Mouse (Mus musculus): ENCODE measurements at regions not wholly inside any gene's neighbourhood (a gene's known extent, or its start where the extent isn't known, plus 50 kb on each side); places are given as distances from the start of the nearest gene placed in this dataset.

GRCm38 (mm10) chr13:28756915-28757765, 196.4 kb downstream of the Sox4 start:
- DNase-seq (ENCODE audit: low spot score in 2 of 2): peak; percentile 43 to 50

- DNase-seq (ENCODE audit: low spot score in 2 of 2): no peak
These were observed 199.3 kb downstream of the Sox4 start for GRCm38 (mm10) chr13:28754207-28754606.

- DNase-seq (ENCODE audit: low spot score in 2 of 2): no peak
These were observed 202.4 kb downstream of the Sox4 start for GRCm38 (mm10) chr13:28750949-28751692.

DNA sequence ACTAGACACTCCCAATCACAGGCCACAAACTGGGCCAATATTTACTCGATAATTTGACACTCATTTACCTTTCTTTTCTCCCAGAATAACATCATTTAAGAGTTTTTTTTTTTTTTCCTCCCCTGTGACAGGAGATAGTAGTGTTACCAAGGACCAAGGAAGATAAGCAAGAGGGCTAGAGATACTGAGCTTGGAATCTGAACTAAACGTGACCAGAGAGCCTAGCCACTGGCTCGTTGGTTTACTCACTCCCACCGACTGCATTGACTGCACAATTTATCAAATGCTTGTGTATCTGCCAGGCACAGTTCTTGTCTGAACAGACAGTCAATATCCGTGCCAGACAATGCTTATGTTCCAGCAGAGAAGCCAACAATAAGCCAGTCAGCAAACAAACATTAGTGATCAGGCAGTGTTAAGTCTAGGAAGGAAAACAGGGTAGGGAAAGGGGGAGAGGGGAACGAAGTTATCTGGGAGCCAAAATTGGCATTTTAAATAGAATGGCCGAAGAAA, 213.3 kb downstream of the Sox4 start:
- DNase-seq (ENCODE audit: low spot score in 2 of 2): no peak

- DNase-seq (ENCODE audit: low spot score in 2 of 2): no peak
These were observed 215.1 kb downstream of the Sox4 start for GRCm38 (mm10) chr13:28738160-28739100.

DNA sequence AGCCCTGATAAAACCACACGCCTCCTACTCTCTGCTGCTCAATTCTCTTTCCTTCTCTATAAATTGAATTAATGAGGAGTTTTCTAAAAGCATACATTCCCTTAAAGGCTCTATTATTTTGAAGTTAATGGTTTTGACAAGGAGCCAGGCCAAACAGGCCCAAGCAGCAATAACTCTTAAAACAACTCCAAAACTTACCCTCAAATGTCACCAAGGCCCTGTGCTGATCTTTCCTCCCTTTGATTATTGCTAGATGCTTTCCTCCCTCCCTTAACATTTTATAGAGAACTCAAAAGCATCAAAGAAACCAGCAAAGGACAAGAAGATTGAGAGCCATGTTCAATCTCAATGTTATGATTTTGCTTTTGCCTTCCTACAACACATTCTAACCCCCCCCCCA, 221.0 kb downstream of the Sox4 start:
- DNase-seq (ENCODE audit: low spot score in 2 of 2): no peak

- DNase-seq (ENCODE audit: low spot score in 2 of 2): no peak
These were observed 221.5 kb downstream of the Sox4 start for GRCm38 (mm10) chr13:28732036-28732435.

DNA sequence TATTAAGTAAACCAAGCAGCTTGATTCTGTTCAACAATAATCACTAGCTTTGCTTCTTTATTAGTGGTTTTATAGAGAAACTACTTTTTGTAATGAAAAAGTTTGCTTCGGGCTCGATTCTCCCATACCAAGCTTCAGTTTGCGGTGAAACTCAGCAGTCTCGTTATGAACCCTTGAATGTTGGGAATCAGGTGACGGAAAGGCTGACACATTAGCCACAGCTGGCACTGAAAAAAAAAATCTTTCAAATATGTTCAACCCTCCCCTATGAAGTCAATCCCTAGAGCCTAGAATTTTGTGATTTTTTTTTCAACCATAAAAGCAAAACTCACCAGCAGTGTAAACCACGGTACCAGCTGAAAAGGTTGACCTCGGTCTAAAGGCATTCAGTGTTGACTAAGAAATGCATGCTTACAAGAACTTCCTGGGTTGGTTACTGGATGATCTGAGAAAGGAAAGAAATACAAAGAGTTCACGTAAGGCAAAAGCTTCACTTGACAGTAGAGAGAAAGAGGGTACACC, 223.4 kb downstream of the Sox4 start:
- DNase-seq (ENCODE audit: low spot score in 2 of 2): no peak

DNA sequence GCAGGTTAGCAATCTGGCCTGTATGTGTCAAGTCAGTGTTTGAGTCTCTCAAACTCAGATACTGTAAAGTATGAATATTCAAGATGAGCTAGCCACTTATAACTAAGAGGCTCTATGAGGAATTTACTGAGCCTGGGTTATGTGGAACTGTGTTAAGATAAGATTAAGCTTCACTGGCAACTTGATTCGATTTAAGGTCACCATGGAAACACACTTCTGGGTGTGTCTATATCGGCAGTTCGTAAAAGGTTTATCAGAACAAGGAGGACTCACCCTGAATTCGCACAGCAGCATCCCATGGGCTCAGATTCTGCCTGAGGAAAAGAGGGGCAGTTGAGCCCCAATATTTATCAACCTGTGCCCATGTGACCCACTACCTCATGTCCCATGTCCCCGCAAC, 224.7 kb downstream of the Sox4 start:
- DNase-seq (ENCODE audit: low spot score in 2 of 2): no peak

DNA sequence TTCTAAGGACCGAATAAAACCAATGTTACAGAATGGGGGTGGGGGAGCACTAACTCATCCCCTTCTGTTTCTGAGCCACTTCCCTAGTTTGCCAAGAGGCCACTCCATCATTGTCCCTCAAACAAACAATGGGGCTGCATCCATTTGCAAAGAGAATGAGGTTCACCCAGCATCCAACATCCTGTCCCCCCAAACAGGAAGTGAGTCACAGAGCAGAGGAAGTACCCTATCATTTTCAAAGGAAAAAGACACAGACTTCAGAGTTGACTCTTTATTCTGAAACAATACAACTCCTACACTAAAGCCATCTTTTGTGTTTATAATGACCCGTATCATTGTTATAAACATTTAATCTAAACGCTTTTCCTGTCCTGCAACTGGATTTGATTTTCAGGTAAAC, 229.2 kb downstream of the Sox4 start:
- DNase-seq (ENCODE audit: low spot score in 2 of 2): no peak

- DNase-seq (ENCODE audit: low spot score in 2 of 2): no peak
These were observed 231.4 kb downstream of the Sox4 start for GRCm38 (mm10) chr13:28722074-28722473.

- no peak for DNase-seq (ENCODE audit: low spot score in 2 of 2)
These were observed 231.9 kb downstream of the Sox4 start for GRCm38 (mm10) chr13:28721548-28721981.

- no peak for DNase-seq (ENCODE audit: low spot score in 2 of 2)
These were observed 232.8 kb downstream of the Sox4 start for GRCm38 (mm10) chr13:28720639-28721239.

- DNase-seq (ENCODE audit: low spot score in 2 of 2): peak; percentile 62 to 65
These were observed 233.3 kb downstream of the Sox4 start for GRCm38 (mm10) chr13:28720169-28720568.

DNA sequence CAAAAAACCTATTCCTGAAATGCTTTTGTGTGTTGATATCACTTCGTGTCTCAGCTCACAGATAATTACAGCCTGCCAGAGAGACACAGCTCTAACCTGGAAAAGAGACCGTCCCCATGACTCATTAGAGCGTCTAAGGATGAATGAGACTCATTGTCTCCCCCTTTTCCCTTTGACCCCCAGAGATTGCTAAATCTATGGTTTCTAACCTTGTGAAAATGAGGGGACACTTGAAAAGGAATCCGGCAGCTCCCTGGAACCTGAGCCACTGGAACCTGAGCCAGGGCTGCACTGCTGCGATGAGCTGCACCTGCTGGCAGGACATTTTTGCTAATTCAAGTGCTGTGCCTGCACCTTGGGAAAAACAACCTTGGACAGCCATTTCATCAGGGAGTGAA, 234.6 kb downstream of the Sox4 start:
- no peak for DNase-seq (ENCODE audit: low spot score in 2 of 2)

- DNase-seq (ENCODE audit: low spot score in 2 of 2): peak in 1 of 2 experiments; percentile 25
These were observed 235.2 kb downstream of the Sox4 start for GRCm38 (mm10) chr13:28718169-28718867.

GRCm38 (mm10) chr13:28717404-28717803, 236.1 kb downstream of the Sox4 start:
- DNase-seq (ENCODE audit: low spot score in 2 of 2): no peak

DNA sequence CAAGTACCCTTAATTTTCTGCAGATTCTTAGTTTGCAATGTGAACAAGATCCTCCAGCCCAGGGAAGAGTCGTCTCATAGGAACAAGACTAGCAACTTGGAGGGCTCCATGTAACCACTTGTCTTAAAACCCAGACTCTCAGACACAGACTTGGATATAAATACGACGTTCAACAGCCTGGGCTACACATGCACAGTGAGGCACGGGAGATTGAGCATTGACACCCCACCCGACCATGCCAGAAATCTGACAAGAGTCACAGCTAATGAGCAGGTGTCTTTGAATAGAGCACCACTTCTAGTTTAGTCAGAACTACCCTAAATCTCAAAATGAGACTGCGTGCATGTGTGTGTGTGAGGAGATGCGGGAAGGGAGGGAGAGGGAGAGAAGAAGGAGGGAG, 243.5 kb downstream of the Sox4 start:
- no peak for DNase-seq (ENCODE audit: low spot score in 2 of 2)

- no peak for DNase-seq (ENCODE audit: low spot score in 2 of 2)
These were observed 252.2 kb downstream of the Sox4 start for GRCm38 (mm10) chr13:28701309-28701708.

- DNase-seq (ENCODE audit: low spot score in 2 of 2): no peak
These were observed 253.4 kb downstream of the Sox4 start for GRCm38 (mm10) chr13:28700081-28700480.

Data from thymus, postnatal 10 days (tissue).